Mouse (Mus musculus) neural tube, embryonic 11.5 days (tissue): ENCODE data around the gene Rufy2. TPM values are rescaled to one million over a fixed set of nuclear protein-coding genes. Genes with fewer than 3 reads are reported as not detected.
A peak's percentile ranks its signal among the peaks of the same experiment; 100 is the strongest.

Experiments
- ATAC-seq: fragments of 200-750 bp; cut with Nextera tagmentation; 2 replicates; pipeline ENCODE4 v1.8.0; 2017; ENCODE audit warnings: moderate number of reproducible peaks, mild to moderate bottlenecking, moderate TSS enrichment, moderate library complexity; ENCODE audit not compliant: insufficient read depth, low FRiP score, low TSS enrichment
- DNase-seq: peaks from one replicate; pipeline ENCODE4 v3.0.0-alpha.2; 2015; ENCODE audit warnings: low spot score
- H3K27ac ChIP-seq: fragments of 300-500 bp; sonication (generic); 2 replicates; pipeline ENCODE4 v1.5.1; 2014; ENCODE audit warnings: low read depth, mild to moderate bottlenecking, low read length
- H3K27me3 ChIP-seq: fragments of 300-500 bp; sonication (generic); 2 replicates; pipeline ENCODE4 v1.6.1; 2014; ENCODE audit warnings: mild to moderate bottlenecking, low read length, mixed read lengths; ENCODE audit not compliant: control insufficient read depth, insufficient read depth
- H3K36me3 ChIP-seq: fragments of 300-500 bp; sonication (generic); 2 replicates; pipeline ENCODE4 v1.6.1; 2014; ENCODE audit warnings: mild to moderate bottlenecking, low read length, moderate library complexity, mixed read lengths; ENCODE audit not compliant: control insufficient read depth, insufficient read depth
- H3K4me1 ChIP-seq: fragments of 300-500 bp; sonication (generic); 2 replicates; pipeline ENCODE4 v1.6.1; 2014; ENCODE audit warnings: low read length, mixed read lengths; ENCODE audit not compliant: control insufficient read depth, insufficient read depth
- H3K4me2 ChIP-seq: fragments of 300-500 bp; sonication (generic); 2 replicates; pipeline ENCODE4 v1.6.1; 2014; ENCODE audit warnings: low read depth, mild to moderate bottlenecking, moderate library complexity
- H3K4me3 ChIP-seq: fragments of 300-500 bp; sonication (generic); 2 replicates; pipeline ENCODE4 v1.5.1; 2014; ENCODE audit warnings: low read depth, low read length
- H3K9ac ChIP-seq: fragments of 300-500 bp; sonication (generic); 2 replicates; pipeline ENCODE4 v1.6.1; 2014; ENCODE audit warnings: mild to moderate bottlenecking, low read length
- H3K9me3 ChIP-seq: fragments of 300-500 bp; sonication (generic); 2 replicates; pipeline ENCODE4 v1.6.1; 2016; ENCODE audit warnings: low read length; ENCODE audit not compliant: control insufficient read depth
- WGBS: fragments of 180-500 bp; shearing (Covaris S2); extraction: QIAGEN DNeasy Blood & Tissue Kit; methylation state at CpG from one replicate; pipeline ENCODE4 v1.1.7; 2014; 5-methylcytosine and 5-hydroxymethylcytosine counted together
- polyA plus RNA-seq: library from polyadenylated mRNA; unstranded; fragments of >200 nt; fragmentation: Nextera tagmentation; extraction: Ambion mirVana; gene quantifications from 2 replicates; pipeline ENCODE4 v1.2.1, GENCODE M21; 2014

The Rufy2 gene
- 20.1 and 22.7 TPM in 2 replicates for polyA plus RNA-seq

- DNase-seq (peak; percentile 89), ATAC-seq (peak; percentile 92)
- Histone ChIP-seq H3K36me3 (no peaks in the 10 kb centered on the region), H3K9me3 (no peaks in the 10 kb centered on the region), H3K4me3 (peak within 1 kb of the TSS; percentile 88), H3K4me2 (peak within 1 kb of the TSS; percentile 68), H3K27me3 (no peaks in the 10 kb centered on the region), H3K4me1 (peaks cover 4% of the 10 kb centered on the region), H3K27ac (peak within 1 kb of the TSS; percentile 79), H3K9ac (peak within 1 kb of the TSS; percentile 89)
- WGBS = 1% methylated on average over 53 of the region's 77 CpGs
These were observed at the start of gene Rufy2 for GRCm38 (mm10) chr10:62980039-62980954. Rufy2 (plus strand) TSS chr10:62980223.

GRCm38 (mm10) chr10:62932381-62932780 is 47.6 kb upstream of the Rufy2 start:
- Histone ChIP-seq H3K4me1 (no peaks in the 10 kb centered on the region), H3K4me2 (no peak overlapping the region), H3K4me3 (no peak overlapping the region), H3K36me3 (peaks cover 5% of the 10 kb centered on the region; the same call in 1 of the 2 replicates), H3K27ac (no peak overlapping the region), H3K9ac (no peak overlapping the region), H3K9me3 (no peaks in the 10 kb centered on the region), H3K27me3 (no peaks in the 10 kb centered on the region)
- no peak for DNase-seq
- ATAC-seq = no peak
- WGBS = 83% methylated on average over 1 of the region's 1 CpGs

GRCm38 (mm10) chr10:62944975-62945580 is 34.9 kb upstream of the Rufy2 start:
- ATAC-seq = no peak
- H3K9ac ChIP-seq = no peak overlapping the region
- H3K27ac ChIP-seq = no peak overlapping the region
- DNase-seq = no peak
- H3K27me3 ChIP-seq = no peaks in the 10 kb centered on the region
- WGBS = 87% methylated on average over 10 of the region's 10 CpGs
- peaks cover 2% of the 10 kb centered on the region; the same call in 1 of the 2 replicates for H3K36me3 ChIP-seq
- no peaks in the 10 kb centered on the region for H3K9me3 ChIP-seq
- no peak overlapping the region for H3K4me2 ChIP-seq
- H3K4me3 ChIP-seq = no peak overlapping the region
- 0 out of 2 replicates have a peak, but pooled peaks cover 2% of the 10 kb centered on the region for H3K4me1 ChIP-seq

- Histone ChIP-seq H3K4me3 (peak within 1 kb of the TSS; percentile 63), H3K27ac (peak within 1 kb of the TSS; percentile 84), H3K4me2 (peak within 1 kb of the TSS; percentile 70), H3K27me3 (no peaks in the 10 kb centered on the region), H3K9ac (peak within 1 kb of the TSS; percentile 87), H3K9me3 (no peaks in the 10 kb centered on the region), H3K36me3 (peaks cover 2% of the 10 kb centered on the region; the same call in 1 of the 2 replicates), H3K4me1 (0 out of 2 replicates have a peak, but pooled peaks cover 2% of the 10 kb centered on the region)
- ATAC-seq (peak; percentile 83), DNase-seq (peak; percentile 93)
- under 1% methylated on average over 68 of the region's 68 CpGs for WGBS
These were observed 33.1 kb upstream of the Rufy2 start, which contains the start of gene Dna2 for GRCm38 (mm10) chr10:62946738-62947471. Dna2 (plus strand) TSS chr10:62947026.

- WGBS = 92% methylated on average over 7 of the region's 7 CpGs
- ATAC-seq (no peak), DNase-seq (no peak)
- H3K27me3 ChIP-seq = no peaks in the 10 kb centered on the region
- H3K36me3 ChIP-seq = peaks cover 4% of the 10 kb centered on the region; the same call in 1 of the 2 replicates
- H3K4me1 ChIP-seq = 0 out of 2 replicates have a peak, but pooled peaks cover 2% of the 10 kb centered on the region
- no peaks in the 10 kb centered on the region for H3K9me3 ChIP-seq
- H3K9ac ChIP-seq = no peak overlapping the region
- H3K27ac ChIP-seq = no peak overlapping the region
- no peak overlapping the region for H3K4me2 ChIP-seq
- no peak overlapping the region for H3K4me3 ChIP-seq
These were observed 31.5 kb upstream of the Rufy2 start for GRCm38 (mm10) chr10:62948551-62948950.

GRCm38 (mm10) chr10:62963956-62964355 is 16.1 kb upstream of the Rufy2 start:
- Histone ChIP-seq H3K4me1 (no peaks in the 10 kb centered on the region), H3K27me3 (no peaks in the 10 kb centered on the region), H3K36me3 (peaks cover 13% of the 10 kb centered on the region), H3K4me2 (no peak overlapping the region), H3K4me3 (no peak overlapping the region), H3K27ac (no peak overlapping the region), H3K9ac (no peak overlapping the region), H3K9me3 (no peaks in the 10 kb centered on the region)
- ATAC-seq (no peak), DNase-seq (no peak)
- WGBS = 95% methylated on average over 7 of the region's 7 CpGs

GRCm38 (mm10) chr10:62965796-62966195 is 14.2 kb upstream of the Rufy2 start:
- peaks cover 17% of the 10 kb centered on the region for H3K36me3 ChIP-seq

GRCm38 (mm10) chr10:62966291-62966690 is 13.7 kb upstream of the Rufy2 start:
- Histone ChIP-seq H3K4me3 (no peak overlapping the region), H3K9ac (no peak overlapping the region), H3K27me3 (no peaks in the 10 kb centered on the region), H3K27ac (no peak overlapping the region), H3K36me3 (peaks cover 19% of the 10 kb centered on the region), H3K9me3 (no peaks in the 10 kb centered on the region), H3K4me1 (no peaks in the 10 kb centered on the region), H3K4me2 (no peak overlapping the region)
- no peak for ATAC-seq
- DNase-seq = no peak
- WGBS = 96% methylated on average over 15 of the region's 15 CpGs

More at GRCm38 (mm10) chr10:62965796-62966195, 14.2 kb upstream of the Rufy2 start:
- Histone ChIP-seq H3K4me3 (no peak overlapping the region), H3K4me1 (no peaks in the 10 kb centered on the region), H3K27me3 (no peaks in the 10 kb centered on the region), H3K9me3 (no peaks in the 10 kb centered on the region), H3K9ac (no peak overlapping the region), H3K4me2 (no peak overlapping the region), H3K27ac (no peak overlapping the region)
- DNase-seq (no peak), ATAC-seq (no peak)
- 95% methylated on average over 11 of the region's 11 CpGs for WGBS
